Mouse (Mus musculus): Measurements from ENCODE around the gene Cenpv.

- TF ChIP-seq POLR2A (IDR thresholded peaks at IDR 0.05; ENCODE audit: low read depth, low read length), result no peak
- TF ChIP-seq CTCF (IDR thresholded peaks at IDR 0.05; ENCODE audit: extremely low read depth, insufficient read depth, insufficient read length, insufficient replicate concordance), result no peak
Measured at GRCm38 (mm10) chr11:62540969-62541368, 1.9 kb upstream of the Cenpv start.
